Mouse (Mus musculus) hindbrain, embryonic 14.5 days (tissue): ENCODE results near the gene Hist1h2ao. TPM values are rescaled to one million over a fixed set of nuclear protein-coding genes. Genes with fewer than 3 reads are reported as not detected.
A peak's percentile ranks its signal among the peaks of the same experiment; 100 is the strongest.
"Not testable (repeated sequence)": the region's sequence is repeated elsewhere in the genome, so short reads cannot be mapped to it uniquely, and the experiment has no call there.

Experiments
- ATAC-seq: fragments of 200-750 bp; cut with Nextera tagmentation; 2 replicates; pipeline ENCODE4 v1.8.0; 2017; ENCODE audit warnings: moderate number of reproducible peaks, mild to moderate bottlenecking, moderate TSS enrichment, moderate library complexity; ENCODE audit not compliant: low FRiP score
- DNase-seq: peaks from one replicate; pipeline ENCODE4 v3.0.0-alpha.2; 2015; ENCODE audit warnings: low spot score
- H3K27ac ChIP-seq: fragments of 300-500 bp; sonication (generic); 2 replicates; pipeline ENCODE4 v1.5.1; 2014; ENCODE audit warnings: mild to moderate bottlenecking, moderate library complexity
- H3K27me3 ChIP-seq: fragments of 300-500 bp; sonication (generic); 2 replicates; pipeline ENCODE4 v1.6.1; 2014; ENCODE audit warnings: mild to moderate bottlenecking, low read length, mixed read lengths; ENCODE audit not compliant: control insufficient read depth, insufficient read depth
- H3K36me3 ChIP-seq: fragments of 300-500 bp; sonication (generic); replicated peaks from 2 replicates; pipeline ENCODE4 v1.6.1; 2014; ENCODE audit not compliant: control insufficient read depth, insufficient read depth
- H3K4me1 ChIP-seq: fragments of 300-500 bp; sonication (generic); replicated peaks from 2 replicates; pipeline ENCODE4 v1.6.1; 2014; ENCODE audit warnings: antibody characterized with exemption, low read length, mixed read lengths; ENCODE audit not compliant: control insufficient read depth, insufficient read depth
- H3K4me2 ChIP-seq: fragments of 300-500 bp; sonication (generic); replicated peaks from 2 replicates; pipeline ENCODE4 v1.6.1; 2014; ENCODE audit warnings: mild to moderate bottlenecking, moderate library complexity
- H3K4me3 ChIP-seq: fragments of 300-500 bp; sonication (generic); replicated peaks from 2 replicates; pipeline ENCODE4 v1.5.1; 2014; ENCODE audit warnings: mild to moderate bottlenecking, low read length
- H3K9ac ChIP-seq: fragments of 300-500 bp; sonication (generic); 2 replicates; pipeline ENCODE4 v1.6.1; 2014
- H3K9me3 ChIP-seq: fragments of 300-500 bp; sonication (generic); 2 replicates; pipeline ENCODE4 v1.6.1; 2016; ENCODE audit warnings: low read length; ENCODE audit not compliant: control insufficient read depth
- WGBS: fragments of 180-500 bp; shearing (Covaris S2); extraction: QIAGEN DNeasy Blood & Tissue Kit; methylation state at CpG from one replicate; pipeline ENCODE4 v1.1.7; 2014; 5-methylcytosine and 5-hydroxymethylcytosine counted together
- microRNA-seq: library from miRNA; unstranded; fragments of <30 nt; microRNA quantifications from one replicate; pipeline ENCODE4, GENCODE M21; 2016
- polyA plus RNA-seq: library from polyadenylated mRNA; unstranded; fragments of >200 nt; fragmentation: Nextera tagmentation; extraction: Ambion mirVana; gene quantifications from 2 replicates; pipeline ENCODE4 v1.2.1, GENCODE M21; 2014

Gene Hist1h2ao
- polyA plus RNA-seq, 1 experiment from 2014 or later = not detected

GRCm38 (mm10) chr13:21840508-21840907, 30.2 kb downstream of the Hist1h2ao start:
- H3K4me2 ChIP-seq, H3K9ac ChIP-seq, H3K36me3 ChIP-seq, H3K4me3 ChIP-seq, H3K4me1 ChIP-seq, H3K27me3 ChIP-seq, DNase-seq, H3K9me3 ChIP-seq, H3K27ac ChIP-seq: not testable (repeated sequence)
- ATAC-seq = peak; percentile 60; the same call in 1 of the 2 replicates
- no CpG with 5 or more reads among the region's 4 CpGs for WGBS

GRCm38 (mm10) chr13:21846356-21846755, 36.1 kb downstream of the Hist1h2ao start:
- not testable (repeated sequence) for H3K4me2 ChIP-seq, H3K4me3 ChIP-seq, H3K27me3 ChIP-seq, H3K4me1 ChIP-seq, DNase-seq, ATAC-seq, H3K9me3 ChIP-seq, H3K27ac ChIP-seq, H3K36me3 ChIP-seq, H3K9ac ChIP-seq

GRCm38 (mm10) chr13:21847883-21848282, 37.6 kb downstream of the Hist1h2ao start:
- no peak overlapping the region for H3K4me3 ChIP-seq
- no peaks in the 10 kb centered on the region for H3K27me3 ChIP-seq
- H3K4me2 ChIP-seq = no peak overlapping the region
- WGBS = 16% methylated on average over 8 of the region's 8 CpGs
- no peaks in the 10 kb centered on the region for H3K4me1 ChIP-seq
- H3K9ac ChIP-seq = no peak overlapping the region
- no peaks in the 10 kb centered on the region for H3K9me3 ChIP-seq
- no peaks in the 10 kb centered on the region for H3K36me3 ChIP-seq
- ATAC-seq (no peak), DNase-seq (no peak)
- H3K27ac ChIP-seq = no peak overlapping the region

- not testable (repeated sequence) for H3K27ac ChIP-seq, H3K9me3 ChIP-seq, H3K9ac ChIP-seq, H3K27me3 ChIP-seq, ATAC-seq, H3K36me3 ChIP-seq, H3K4me1 ChIP-seq, H3K4me3 ChIP-seq, DNase-seq, H3K4me2 ChIP-seq
- WGBS = 24% methylated on average over 1 of the region's 1 CpGs
Measured at GRCm38 (mm10) chr13:21850696-21851095, 40.4 kb downstream of the Hist1h2ao start.

- no peak for ATAC-seq
Measured at GRCm38 (mm10) chr13:21852215-21852945, 42.1 kb downstream of the Hist1h2ao start.

GRCm38 (mm10) chr13:21855146-21855545, 44.9 kb downstream of the Hist1h2ao start:
- no peak overlapping the region for H3K27ac ChIP-seq
- no peak overlapping the region for H3K9ac ChIP-seq
- peak; percentile 80 for DNase-seq
- peak overlapping the region; percentile 37 for H3K4me3 ChIP-seq
- no peaks in the 10 kb centered on the region for H3K9me3 ChIP-seq
- H3K27me3 ChIP-seq = no peaks in the 10 kb centered on the region
- peak; percentile 79 for ATAC-seq
- 2% methylated on average over 11 of the region's 11 CpGs for WGBS
- no peaks in the 10 kb centered on the region for H3K4me1 ChIP-seq
- no peaks in the 10 kb centered on the region for H3K36me3 ChIP-seq
- peak overlapping the region; percentile 46 for H3K4me2 ChIP-seq

More at GRCm38 (mm10) chr13:21852215-21852945, 42.1 kb downstream of the Hist1h2ao start:
- Histone ChIP-seq H3K9ac (no peak overlapping the region), H3K4me1 (no peaks in the 10 kb centered on the region), H3K27ac (no peak overlapping the region), H3K36me3 (no peaks in the 10 kb centered on the region), H3K4me3 (no peak overlapping the region), H3K4me2 (no peak overlapping the region), H3K9me3 (no peaks in the 10 kb centered on the region), H3K27me3 (no peaks in the 10 kb centered on the region)
- no peak for DNase-seq
- WGBS = 72% methylated on average over 3 of the region's 3 CpGs

GRCm38 (mm10) chr13:21855698-21856162, 45.5 kb downstream of the Hist1h2ao start:
- ATAC-seq = no peak

More at GRCm38 (mm10) chr13:21855698-21856162, 45.5 kb downstream of the Hist1h2ao start:
- peak; percentile 85 for DNase-seq
- H3K27me3 ChIP-seq = no peaks in the 10 kb centered on the region
- H3K27ac ChIP-seq = no peak overlapping the region
- H3K4me1 ChIP-seq = no peaks in the 10 kb centered on the region
- H3K36me3 ChIP-seq = no peaks in the 10 kb centered on the region
- no peaks in the 10 kb centered on the region for H3K9me3 ChIP-seq
- peak overlapping the region; percentile 35; the same call in 1 of the 2 replicates for H3K9ac ChIP-seq
- H3K4me3 ChIP-seq = peak overlapping the region; percentile 37
- 1% methylated on average over 15 of the region's 15 CpGs for WGBS
- H3K4me2 ChIP-seq = peak overlapping the region; percentile 46

Small RNA genes lying within 50 kb of the gene (microRNA-seq; reads per million reads assigned to microRNA genes)
- gene Gm19658 (not detected), gene Gm44346 (not detected), gene Gm44466 (not detected)

Other genes with a start within 250 kb of the Hist1h2ao start
- not detected in 2 replicates for gene Olfr1364, start 228.7 kb upstream of the Hist1h2ao start, polyA plus RNA-seq
- not detected in 2 replicates for gene Olfr1362, start 196.4 kb upstream of the Hist1h2ao start, polyA plus RNA-seq
- gene Olfr11, start 167.9 kb upstream of the Hist1h2ao start, polyA plus RNA-seq = not detected in 2 replicates
- gene Olfr1361, start 147.1 kb upstream of the Hist1h2ao start, polyA plus RNA-seq = not detected in 2 replicates
- gene Olfr1360, start 133.1 kb upstream of the Hist1h2ao start, polyA plus RNA-seq = not detected in 2 replicates
- gene Olfr1359, start 112.4 kb upstream of the Hist1h2ao start, polyA plus RNA-seq = not detected in 2 replicates
- not detected in 2 replicates for gene Hist1h2bl, start 94.3 kb upstream of the Hist1h2ao start, polyA plus RNA-seq
- gene Hist1h2ai, start 94.0 kb upstream of the Hist1h2ao start, polyA plus RNA-seq = 5.4 and 7.5 TPM in 2 replicates
- 2.4 and 3.2 TPM in 2 replicates for gene Hist1h3h, start 92.8 kb upstream of the Hist1h2ao start, polyA plus RNA-seq
- 1.4 TPM in 2 replicates for gene Hist1h2bm, start 88.4 kb upstream of the Hist1h2ao start, polyA plus RNA-seq
- 0.33 and 0.64 TPM in 2 replicates for gene Hist1h4j, start 75.4 kb upstream of the Hist1h2ao start, polyA plus RNA-seq
- gene Hist1h4k, start 60.0 kb upstream of the Hist1h2ao start, polyA plus RNA-seq = 2.0 and 2.7 TPM in 2 replicates
- gene Hist1h2ak, start 56.6 kb upstream of the Hist1h2ao start, polyA plus RNA-seq = 2.4 and 3.4 TPM in 2 replicates
- not detected in 2 replicates for gene Hist1h2bn, start 56.3 kb upstream of the Hist1h2ao start, polyA plus RNA-seq
- 1.6 and 1.7 TPM in 2 replicates for gene Hist1h1b, start 29.8 kb upstream of the Hist1h2ao start, polyA plus RNA-seq
- 37.4 and 39.0 TPM in 2 replicates for gene Hist1h3i, start 27.1 kb upstream of the Hist1h2ao start, polyA plus RNA-seq
- 1.3 TPM in 1 of 2 replicates, not detected in the other for gene Hist1h2an, start 23.2 kb upstream of the Hist1h2ao start, polyA plus RNA-seq
- gene Hist1h2bp, start 23.0 kb upstream of the Hist1h2ao start, polyA plus RNA-seq = 0.82 and 1.1 TPM in 2 replicates
- gene Hist1h2bq, start 268 bp upstream of the Hist1h2ao start, polyA plus RNA-seq = 3.5 and 3.6 TPM in 2 replicates
- not detected in 2 replicates for gene Hist1h4m, start 1.3 kb downstream of the Hist1h2ao start, polyA plus RNA-seq
- gene Hist1h4n, start 21.7 kb downstream of the Hist1h2ao start, polyA plus RNA-seq = 5.5 and 8.9 TPM in 2 replicates
- gene Hist1h2ap, start 23.0 kb downstream of the Hist1h2ao start, polyA plus RNA-seq = 574 and 576 TPM in 2 replicates
- 3.8 TPM in 2 replicates for gene Hist1h2br, start 23.3 kb downstream of the Hist1h2ao start, polyA plus RNA-seq
- gene Zfp184, start 134.6 kb downstream of the Hist1h2ao start, polyA plus RNA-seq = 14.9 and 18.2 TPM in 2 replicates
- not detected in 2 replicates for gene Pom121l2, start 170.7 kb downstream of the Hist1h2ao start, polyA plus RNA-seq
- gene Prss16, start 199.3 kb downstream of the Hist1h2ao start, polyA plus RNA-seq = not detected in 2 replicates
- 8.0 TPM in 1 of 2 replicates, not detected in the other for gene Hist1h2ah, start 225.1 kb downstream of the Hist1h2ao start, polyA plus RNA-seq
- 1.5 and 1.6 TPM in 2 replicates for gene Hist1h2bk, start 225.4 kb downstream of the Hist1h2ao start, polyA plus RNA-seq
- 6.0 and 6.2 TPM in 2 replicates for gene Hist1h4i, start 230.9 kb downstream of the Hist1h2ao start, polyA plus RNA-seq
- gene Hist1h2ag, start 232.5 kb downstream of the Hist1h2ao start, polyA plus RNA-seq = 4.4 and 5.3 TPM in 2 replicates
- gene Hist1h2bj, start 232.7 kb downstream of the Hist1h2ao start, polyA plus RNA-seq = 1.8 and 2.5 TPM in 2 replicates